Mouse (Mus musculus): Measurements from ENCODE around the gene Sowahd. TPM values are rescaled to one million over a fixed set of nuclear protein-coding genes. Genes with fewer than 3 reads are reported as not detected.

The Sowahd gene
- not detected in 2 replicates for polyA plus RNA-seq (2016; fragmentation: Nextera tagmentation; extraction: Ambion mirVana)

GRCm38 (mm10) chrX:37048066-37048889 is at the start of gene Sowahd:
Gene Sowahd, plus strand, starts transcription at chrX:37048845.
- no peak within 1 kb of the TSS for H3K9ac ChIP-seq

GRCm38 (mm10) chrX:37013870-37014269 is 34.8 kb upstream of the Sowahd start:
- Histone ChIP-seq H3K27ac (no peak overlapping the region), H3K4me2 (no peak overlapping the region), H3K9ac (no peak overlapping the region), H3K27me3 (no peaks in the 10 kb centered on the region), H3K4me1 (no peaks in the 10 kb centered on the region), H3K4me3 (replicated peaks) (no peak overlapping the region), H3K36me3 (replicated peaks) (no peaks in the 10 kb centered on the region), H3K9me3 (no peaks in the 10 kb centered on the region)
- ATAC-seq (ENCODE audit: low FRiP score), result no peak
- WGBS, result 83% methylated on average over 5 of the region's 5 CpGs

More at GRCm38 (mm10) chrX:37048066-37048889, at the start of gene Sowahd:
- Histone ChIP-seq H3K36me3 (replicated peaks) (no peaks in the 10 kb centered on the region), H3K4me3 (replicated peaks) (peak within 1 kb of the TSS; percentile 37), H3K4me1 (peaks cover 3% of the 10 kb centered on the region), H3K27me3 (peaks cover 77% of the 10 kb centered on the region), H3K4me2 (peak within 1 kb of the TSS; percentile 57), H3K9me3 (no peaks in the 10 kb centered on the region), H3K27ac (no peak within 1 kb of the TSS)
- 12% methylated on average over 36 of the region's 38 CpGs for WGBS
- ATAC-seq (ENCODE audit: low FRiP score), result no peak

- ATAC-seq (ENCODE audit: low FRiP score), result no peak
- WGBS, result 90% methylated on average over 9 of the region's 9 CpGs
Observed at GRCm38 (mm10) chrX:37018150-37018654, 30.4 kb upstream of the Sowahd start.

GRCm38 (mm10) chrX:37019045-37019444 is 29.6 kb upstream of the Sowahd start:
- Histone ChIP-seq H3K9me3 (no peaks in the 10 kb centered on the region), H3K27me3 (no peaks in the 10 kb centered on the region), H3K36me3 (replicated peaks) (no peaks in the 10 kb centered on the region), H3K4me3 (replicated peaks) (no peak overlapping the region), H3K4me1 (no peaks in the 10 kb centered on the region), H3K27ac (no peak overlapping the region), H3K9ac (no peak overlapping the region), H3K4me2 (no peak overlapping the region)
- no peak for ATAC-seq (ENCODE audit: low FRiP score)
- WGBS, result 56% methylated on average over 3 of the region's 3 CpGs

More at GRCm38 (mm10) chrX:37018150-37018654, 30.4 kb upstream of the Sowahd start:
- Histone ChIP-seq H3K27ac (no peak overlapping the region), H3K4me1 (no peaks in the 10 kb centered on the region), H3K4me2 (no peak overlapping the region), H3K9me3 (no peaks in the 10 kb centered on the region), H3K4me3 (replicated peaks) (no peak overlapping the region), H3K9ac (no peak overlapping the region), H3K36me3 (replicated peaks) (no peaks in the 10 kb centered on the region), H3K27me3 (no peaks in the 10 kb centered on the region)

GRCm38 (mm10) chrX:37022690-37023089 is 26.0 kb upstream of the Sowahd start:
- H3K4me1 ChIP-seq, result no peaks in the 10 kb centered on the region
- no peaks in the 10 kb centered on the region for H3K36me3 ChIP-seq (replicated peaks)
- no peak overlapping the region for H3K9ac ChIP-seq
- no peak overlapping the region for H3K4me2 ChIP-seq
- ATAC-seq (ENCODE audit: low FRiP score), result no peak
- H3K9me3 ChIP-seq, result no peaks in the 10 kb centered on the region
- 17% methylated on average over 3 of the region's 3 CpGs for WGBS
- H3K27me3 ChIP-seq, result no peaks in the 10 kb centered on the region
- H3K4me3 ChIP-seq (replicated peaks), result no peak overlapping the region
- H3K27ac ChIP-seq, result no peak overlapping the region

GRCm38 (mm10) chrX:37023652-37024309 is 24.9 kb upstream of the Sowahd start:
- no peak for ATAC-seq (ENCODE audit: low FRiP score)
- Histone ChIP-seq H3K4me1 (no peaks in the 10 kb centered on the region), H3K27ac (no peak overlapping the region), H3K4me2 (no peak overlapping the region), H3K9ac (no peak overlapping the region), H3K9me3 (no peaks in the 10 kb centered on the region), H3K36me3 (replicated peaks) (no peaks in the 10 kb centered on the region), H3K4me3 (replicated peaks) (no peak overlapping the region), H3K27me3 (no peaks in the 10 kb centered on the region)
- 82% methylated on average over 10 of the region's 10 CpGs for WGBS

- Histone ChIP-seq H3K9ac (no peak overlapping the region), H3K4me1 (no peaks in the 10 kb centered on the region), H3K27ac (no peak overlapping the region), H3K9me3 (no peaks in the 10 kb centered on the region), H3K27me3 (no peaks in the 10 kb centered on the region), H3K4me3 (replicated peaks) (no peak overlapping the region), H3K4me2 (no peak overlapping the region), H3K36me3 (replicated peaks) (no peaks in the 10 kb centered on the region)
- 70% methylated on average over 3 of the region's 3 CpGs for WGBS
- no peak for ATAC-seq (ENCODE audit: low FRiP score)
Observed at GRCm38 (mm10) chrX:37028378-37028777, 20.3 kb upstream of the Sowahd start.

GRCm38 (mm10) chrX:37042726-37043125 is 5.9 kb upstream of the Sowahd start:
- no peaks in the 10 kb centered on the region for H3K9me3 ChIP-seq
- H3K4me3 ChIP-seq (replicated peaks), result no peak overlapping the region
- ATAC-seq (ENCODE audit: low FRiP score), result no peak
- no peak overlapping the region for H3K4me2 ChIP-seq
- no peaks in the 10 kb centered on the region for H3K36me3 ChIP-seq (replicated peaks)
- H3K27ac ChIP-seq, result no peak overlapping the region
- WGBS, result 17% methylated on average over 9 of the region's 9 CpGs
- H3K9ac ChIP-seq, result no peak overlapping the region
- no peaks in the 10 kb centered on the region for H3K4me1 ChIP-seq
- H3K27me3 ChIP-seq, result peaks cover 29% of the 10 kb centered on the region

- WGBS, result 22% methylated on average over 68 of the region's 70 CpGs
- Histone ChIP-seq H3K4me3 (replicated peaks) (peak overlapping the region; percentile 37), H3K9me3 (no peaks in the 10 kb centered on the region), H3K9ac (no peak overlapping the region), H3K36me3 (replicated peaks) (no peaks in the 10 kb centered on the region), H3K4me1 (peaks cover 3% of the 10 kb centered on the region), H3K27ac (no peak overlapping the region), H3K4me2 (peak overlapping the region; percentile 57), H3K27me3 (peaks cover 82% of the 10 kb centered on the region)
- no peak; the same call in 1 of the 2 replicates for ATAC-seq (ENCODE audit: low FRiP score)
Observed at GRCm38 (mm10) chrX:37048890-37049823, 512 bp downstream of the Sowahd start.

- no peaks in the 10 kb centered on the region for H3K36me3 ChIP-seq (replicated peaks)
- no peaks in the 10 kb centered on the region for H3K27me3 ChIP-seq
- ATAC-seq (ENCODE audit: low FRiP score), result no peak
- H3K4me1 ChIP-seq, result no peaks in the 10 kb centered on the region
- no peak overlapping the region for H3K4me2 ChIP-seq
- WGBS, result 85% methylated on average over 9 of the region's 9 CpGs
- no peak overlapping the region for H3K27ac ChIP-seq
- no peak overlapping the region for H3K4me3 ChIP-seq (replicated peaks)
- no peak overlapping the region for H3K9ac ChIP-seq
- no peaks in the 10 kb centered on the region for H3K9me3 ChIP-seq
Observed at GRCm38 (mm10) chrX:37063902-37064301, 15.3 kb downstream of the Sowahd start.

GRCm38 (mm10) chrX:37067299-37067698 is 18.7 kb downstream of the Sowahd start:
- Histone ChIP-seq H3K9ac (no peak overlapping the region), H3K27me3 (no peaks in the 10 kb centered on the region), H3K4me2 (no peak overlapping the region), H3K4me1 (no peaks in the 10 kb centered on the region), H3K4me3 (replicated peaks) (no peak overlapping the region), H3K27ac (no peak overlapping the region), H3K36me3 (replicated peaks) (no peaks in the 10 kb centered on the region), H3K9me3 (no peaks in the 10 kb centered on the region)
- ATAC-seq (ENCODE audit: low FRiP score), result no peak
- 83% methylated on average over 3 of the region's 3 CpGs for WGBS

GRCm38 (mm10) chrX:37068766-37069165 is 20.1 kb downstream of the Sowahd start:
- ATAC-seq (ENCODE audit: low FRiP score), result no peak
- Histone ChIP-seq H3K9me3 (no peaks in the 10 kb centered on the region), H3K4me1 (no peaks in the 10 kb centered on the region), H3K36me3 (replicated peaks) (no peaks in the 10 kb centered on the region), H3K27ac (no peak overlapping the region), H3K4me3 (replicated peaks) (no peak overlapping the region), H3K27me3 (no peaks in the 10 kb centered on the region), H3K4me2 (no peak overlapping the region), H3K9ac (no peak overlapping the region)
- 90% methylated on average over 5 of the region's 5 CpGs for WGBS
